Mouse (Mus musculus): Measurements from ENCODE around the gene Otulinl. TPM values are rescaled to one million over a fixed set of nuclear protein-coding genes. Genes with fewer than 3 reads are reported as not detected.

Gene Otulinl
- total RNA-seq, 2 experiments from 2014 or later: 21.1 to 30.0 TPM

DNA sequence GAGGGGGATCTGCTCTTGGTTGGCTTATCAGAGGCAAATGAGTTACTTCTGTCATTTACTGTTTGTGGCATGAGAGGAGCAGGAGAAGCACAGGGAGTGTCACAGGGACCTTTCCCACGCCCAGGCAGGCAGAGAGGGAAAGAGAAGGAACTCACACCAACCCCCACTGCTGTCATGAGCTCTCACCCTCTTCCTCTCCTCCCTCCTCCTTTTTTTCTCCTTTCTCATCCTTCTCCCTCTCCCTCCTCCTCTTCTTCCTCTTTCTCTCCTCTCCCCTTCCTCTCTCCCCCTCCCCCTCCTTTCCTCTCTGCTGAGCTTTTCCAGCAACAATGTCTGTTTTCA is 21.6 kb upstream of the Otulinl start:
- no peak for DNase-seq (ENCODE audit: extremely low spot score in 1 of 2, low spot score in 2 of 2)
- H3K27ac ChIP-seq: peak overlapping the region; percentile 32; the same call in 1 of the 2 replicates
- intact Hi-C loops (cut with DNase I): no loop called here

GRCm38 (mm10) chr15:27702031-27702971 is 20.9 kb upstream of the Otulinl start:
- DNase-seq (ENCODE audit: extremely low spot score in 1 of 2, low spot score in 2 of 2): peak in 1 of 2 experiments; percentile 54
- no peak for TF ChIP-seq CTCF (IDR thresholded peaks at IDR 0.05)
- Histone ChIP-seq H3K27ac (peak overlapping the region; percentile 32; the same call in 1 of the 2 replicates), H3K4me3 (no peak overlapping the region)
- intact Hi-C loops (cut with DNase I): no loop called here

More for the DNA sequence above, 21.6 kb upstream of the Otulinl start:
- no peak overlapping the region for H3K4me3 ChIP-seq
- TF ChIP-seq CTCF (IDR thresholded peaks at IDR 0.05): no peak

- Histone ChIP-seq H3K27ac (no peak overlapping the region), H3K4me3 (no peak overlapping the region)
- DNase-seq (ENCODE audit: extremely low spot score in 1 of 2, low spot score in 2 of 2): no peak
- intact Hi-C loops (cut with DNase I): no loop called here
- TF ChIP-seq CTCF (IDR thresholded peaks at IDR 0.05): no peak
Measured at GRCm38 (mm10) chr15:27697632-27698031, 16.3 kb upstream of the Otulinl start.

- DNase-seq (ENCODE audit: extremely low spot score in 1 of 2, low spot score in 2 of 2): no peak
- Histone ChIP-seq H3K4me3 (no peak overlapping the region), H3K27ac (no peak overlapping the region)
- intact Hi-C loops (cut with DNase I): no loop called here
- TF ChIP-seq CTCF (IDR thresholded peaks at IDR 0.05): no peak
Measured at GRCm38 (mm10) chr15:27693235-27693634, 11.9 kb upstream of the Otulinl start.

DNA sequence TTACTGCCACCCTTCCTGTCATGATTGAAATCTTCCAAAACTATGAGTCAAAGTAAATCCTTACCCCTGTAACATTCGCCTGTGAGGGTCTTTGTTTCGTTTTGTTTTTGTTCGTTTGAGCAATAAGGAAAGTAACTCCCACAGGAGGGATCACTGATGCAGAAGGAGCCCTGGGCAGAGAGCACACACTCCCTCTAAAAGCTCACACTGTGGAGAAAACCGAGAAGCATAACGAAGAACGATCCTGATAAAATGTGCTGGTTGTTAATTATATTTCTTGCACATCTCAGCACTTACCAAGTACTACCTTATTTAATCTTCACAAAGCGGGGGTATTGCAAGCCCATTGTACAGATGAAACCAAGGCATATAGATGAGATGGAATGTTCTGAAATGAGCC is 10.8 kb upstream of the Otulinl start:
- intact Hi-C loops (cut with DNase I): no loop called here
- H3K4me3 ChIP-seq: no peak overlapping the region
- no peak for DNase-seq (ENCODE audit: extremely low spot score in 1 of 2, low spot score in 2 of 2)
- no peak for TF ChIP-seq CTCF (IDR thresholded peaks at IDR 0.05)
- no peak overlapping the region for H3K27ac ChIP-seq

DNA sequence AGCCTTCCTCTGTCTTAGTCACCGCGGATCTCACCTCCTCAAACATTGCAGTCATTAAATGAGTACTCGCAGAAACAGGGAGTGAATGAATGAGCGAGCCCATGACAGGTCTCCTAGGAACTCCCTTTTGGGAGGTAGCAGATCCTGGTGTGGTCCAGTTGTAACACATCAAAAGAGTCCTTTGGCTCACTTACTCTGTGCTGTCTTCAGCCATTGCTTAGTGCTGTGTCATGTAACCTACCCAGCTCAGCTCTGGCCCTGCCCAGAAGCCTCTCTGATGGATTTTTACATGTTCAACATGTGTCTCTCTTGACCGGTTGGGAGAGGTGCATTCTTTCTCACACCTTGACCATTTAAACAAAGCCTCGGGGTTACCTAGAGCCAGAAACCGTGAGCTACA is 9.8 kb upstream of the Otulinl start:
- no peak for TF ChIP-seq CTCF (IDR thresholded peaks at IDR 0.05)
- no peak overlapping the region for H3K4me3 ChIP-seq
- no peak for DNase-seq (ENCODE audit: extremely low spot score in 1 of 2, low spot score in 2 of 2)
- intact Hi-C loops (cut with DNase I): no loop called here
- H3K27ac ChIP-seq: no peak overlapping the region

GRCm38 (mm10) chr15:27688041-27688651 is 6.8 kb upstream of the Otulinl start:
- intact Hi-C loops (cut with DNase I): no loop called here
- no peak for TF ChIP-seq CTCF (IDR thresholded peaks at IDR 0.05)
- no peak overlapping the region for H3K4me3 ChIP-seq
- no peak for DNase-seq (ENCODE audit: extremely low spot score in 1 of 2, low spot score in 2 of 2)
- H3K27ac ChIP-seq: no peak overlapping the region

- intact Hi-C loops (cut with DNase I): no loop called here
Measured at GRCm38 (mm10) chr15:27684813-27685212, 3.4 kb upstream of the Otulinl start.

GRCm38 (mm10) chr15:27683206-27683605 is 1.8 kb upstream of the Otulinl start:
- Histone ChIP-seq H3K27ac (no peak overlapping the region), H3K4me3 (no peak overlapping the region)
- TF ChIP-seq CTCF (IDR thresholded peaks at IDR 0.05): no peak
- DNase-seq (ENCODE audit: extremely low spot score in 1 of 2, low spot score in 2 of 2): no peak
- intact Hi-C loops (cut with DNase I): no loop called here

More at GRCm38 (mm10) chr15:27684813-27685212, 3.4 kb upstream of the Otulinl start:
- Histone ChIP-seq H3K4me3 (no peak overlapping the region), H3K27ac (no peak overlapping the region)
- no peak for DNase-seq (ENCODE audit: extremely low spot score in 1 of 2, low spot score in 2 of 2)
- no peak for TF ChIP-seq CTCF (IDR thresholded peaks at IDR 0.05)

GRCm38 (mm10) chr15:27682619-27683018 is 1.2 kb upstream of the Otulinl start:
- intact Hi-C loops (cut with DNase I): no loop called here
- no peak for DNase-seq (ENCODE audit: extremely low spot score in 1 of 2, low spot score in 2 of 2)
- no peak for TF ChIP-seq CTCF (IDR thresholded peaks at IDR 0.05)
- Histone ChIP-seq H3K4me3 (no peak overlapping the region), H3K27ac (no peak overlapping the region)

DNA sequence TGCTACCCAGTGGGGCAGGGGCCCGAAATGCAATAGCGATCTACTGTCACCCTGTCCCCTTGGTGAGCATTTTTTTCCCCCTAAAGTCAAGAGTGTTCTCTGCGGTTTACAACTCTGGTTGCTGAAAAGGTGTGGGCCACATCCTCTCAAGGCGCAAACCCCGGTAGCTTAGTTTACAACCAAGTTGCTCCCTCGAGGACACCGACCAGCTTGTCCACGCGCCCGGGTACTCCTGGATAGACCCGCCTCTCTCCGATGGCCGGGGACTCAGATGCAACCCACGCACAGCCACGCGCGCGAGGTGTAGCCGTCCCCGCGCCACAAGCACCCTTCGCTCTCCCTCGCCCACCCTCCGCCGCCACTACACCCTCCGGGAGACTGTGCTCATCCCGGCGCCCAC is 382 bp downstream of the Otulinl start:
- Histone ChIP-seq H3K27ac (peak overlapping the region; percentile 95), H3K4me3 (peak overlapping the region; percentile 87)
- no peak for DNase-seq (ENCODE audit: extremely low spot score in 1 of 2, low spot score in 2 of 2)
- no peak for TF ChIP-seq CTCF (IDR thresholded peaks at IDR 0.05)
- intact Hi-C loops (cut with DNase I): no loop called here

DNA sequence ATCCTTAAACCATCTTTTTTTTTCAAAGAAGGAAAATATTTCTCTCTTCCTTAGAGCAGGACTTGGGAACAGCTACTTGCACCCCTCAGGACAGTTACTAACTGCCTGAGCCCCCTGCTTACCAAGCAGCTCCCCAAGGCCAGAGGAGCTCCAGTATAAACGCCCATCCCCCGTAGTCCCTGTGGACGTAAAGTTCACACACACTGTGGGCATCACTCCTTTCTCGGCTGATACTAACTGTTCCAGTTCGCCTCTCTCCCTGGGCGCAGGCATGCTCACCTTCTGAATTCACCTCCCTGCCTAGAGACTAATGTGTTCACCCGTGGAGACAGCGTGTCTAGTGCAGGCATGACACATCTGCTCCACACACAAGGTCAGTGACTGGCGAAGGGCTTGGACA is 2.9 kb downstream of the Otulinl start:
- no peak for TF ChIP-seq CTCF (IDR thresholded peaks at IDR 0.05)
- H3K4me3 ChIP-seq: no peak overlapping the region
- DNase-seq (ENCODE audit: extremely low spot score in 1 of 2, low spot score in 2 of 2): no peak
- no peak overlapping the region for H3K27ac ChIP-seq
- intact Hi-C loops (cut with DNase I): no loop called here
